Mouse (Mus musculus): ENCODE data around the gene Mpzl3. TPM values are rescaled to one million over a fixed set of nuclear protein-coding genes. Genes with fewer than 3 reads are reported as not detected.

Mpzl3 gene
- polyA plus RNA-seq, 1 experiment from 2014 or later, result 3.5 TPM

DNA sequence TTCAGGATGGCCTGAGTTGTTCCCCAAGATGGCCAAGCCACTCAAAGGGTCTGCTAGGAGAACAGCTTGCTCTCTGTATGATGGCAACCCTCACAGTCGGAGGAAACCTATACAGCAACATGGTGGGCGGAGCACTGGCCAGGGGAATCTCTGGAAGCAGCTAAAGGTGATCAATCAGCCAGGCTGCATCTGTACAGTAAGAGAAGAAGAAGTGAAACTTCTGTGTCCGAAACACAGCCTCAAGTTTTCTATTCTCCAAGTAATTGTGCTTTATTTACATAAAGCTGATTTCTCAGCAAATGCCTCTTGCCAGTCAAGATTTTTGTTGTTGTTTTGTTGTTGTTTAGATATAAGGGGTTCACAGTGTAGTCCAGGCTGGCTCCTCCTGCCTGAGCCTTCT lies 22.9 kb downstream of the Mpzl3 start:
- H3K4me1 ChIP-seq (replicated peaks; ENCODE audit: insufficient read depth, low read length), result no peaks in the 10 kb centered on the region
- H3K4me2 ChIP-seq (ENCODE audit: low read length), result no peak overlapping the region
- WGBS, result 68% methylated on average over 3 of the region's 3 CpGs
- no peaks in the 10 kb centered on the region for H3K9me3 ChIP-seq (replicated peaks; ENCODE audit: low read length)
- no peak overlapping the region for H3K4me3 ChIP-seq (replicated peaks; ENCODE audit: low read depth, low read length)
- H3K27ac ChIP-seq, result no peak overlapping the region
- H3K9ac ChIP-seq (ENCODE audit: low read depth, low read length), result no peak overlapping the region
- DNase-seq (ENCODE audit: low spot score) (no peak), ATAC-seq (replicated peaks; ENCODE audit: low FRiP score, low read depth) (no peak)
- H3K36me3 ChIP-seq (ENCODE audit: insufficient read depth, low read length), result no peaks in the 10 kb centered on the region
- H3K27me3 ChIP-seq (ENCODE audit: insufficient read depth, low read length), result no peaks in the 10 kb centered on the region
- no peak for TF ChIP-seq CTCF (IDR thresholded peaks at IDR 0.05; ENCODE audit: low read depth)

DNA sequence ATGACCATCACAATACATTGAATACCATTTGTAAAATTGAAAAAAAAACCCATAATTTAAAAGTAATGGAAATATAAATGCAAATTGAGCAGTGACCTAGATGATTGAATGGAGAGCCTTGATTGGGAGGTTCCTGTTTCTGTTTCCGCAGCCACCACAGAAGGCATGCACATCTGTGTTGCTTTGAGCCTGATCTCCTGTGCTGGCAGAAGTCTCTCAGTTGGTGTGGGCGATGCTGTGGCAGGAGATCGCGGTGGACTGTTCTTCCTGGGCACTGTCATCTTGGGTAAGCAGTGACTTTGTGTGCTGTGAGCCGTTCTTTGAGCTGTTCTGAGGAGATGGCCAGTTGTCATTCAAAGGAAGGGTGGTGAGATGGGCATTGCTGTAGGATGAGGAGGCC lies 24.0 kb downstream of the Mpzl3 start, which contains the start of gene Jaml:
TSS of gene Jaml (plus strand) at position 173 of the 400 bp plus-strand sequence.
- no peak for ATAC-seq (replicated peaks; ENCODE audit: low FRiP score, low read depth)
- Histone ChIP-seq H3K27ac (no peak within 1 kb of the TSS), H3K27me3 (ENCODE audit: insufficient read depth, low read length) (no peaks in the 10 kb centered on the region), H3K9ac (ENCODE audit: low read depth, low read length) (no peak within 1 kb of the TSS), H3K4me2 (ENCODE audit: low read length) (no peak within 1 kb of the TSS), H3K9me3 (replicated peaks; ENCODE audit: low read length) (no peaks in the 10 kb centered on the region), H3K4me1 (replicated peaks; ENCODE audit: insufficient read depth, low read length) (no peaks in the 10 kb centered on the region), H3K4me3 (replicated peaks; ENCODE audit: low read depth, low read length) (no peak within 1 kb of the TSS), H3K36me3 (ENCODE audit: insufficient read depth, low read length) (no peaks in the 10 kb centered on the region)
- no peak for TF ChIP-seq CTCF (IDR thresholded peaks at IDR 0.05; ENCODE audit: low read depth)
- no peak for DNase-seq (ENCODE audit: low spot score)
- WGBS, result 85% methylated on average over 5 of the region's 5 CpGs

DNA sequence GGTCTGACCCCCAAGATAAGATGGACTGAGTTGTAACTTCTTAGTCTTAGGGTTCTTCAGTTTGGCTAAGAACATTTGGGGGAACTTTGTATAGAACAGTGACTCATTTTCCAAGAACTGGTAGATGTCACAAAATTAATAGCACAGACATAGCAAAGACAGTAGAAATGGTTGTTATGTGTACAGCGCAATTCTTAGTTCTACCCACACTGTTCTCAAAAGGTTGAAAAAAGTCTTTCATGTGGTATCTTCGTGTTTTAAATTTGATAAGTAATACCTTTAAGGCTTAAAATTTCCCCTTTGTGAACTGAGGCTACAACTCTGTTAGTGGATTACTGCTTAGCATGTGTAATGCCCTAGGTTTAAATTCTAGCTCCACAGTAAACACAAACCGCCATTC lies 28.1 kb downstream of the Mpzl3 start:
- no peak overlapping the region for H3K9ac ChIP-seq (ENCODE audit: low read depth, low read length)
- no peaks in the 10 kb centered on the region for H3K4me1 ChIP-seq (replicated peaks; ENCODE audit: insufficient read depth, low read length)
- H3K9me3 ChIP-seq (replicated peaks; ENCODE audit: low read length), result no peaks in the 10 kb centered on the region
- no peak overlapping the region for H3K4me2 ChIP-seq (ENCODE audit: low read length)
- no peaks in the 10 kb centered on the region for H3K27me3 ChIP-seq (ENCODE audit: insufficient read depth, low read length)
- no peak for TF ChIP-seq CTCF (IDR thresholded peaks at IDR 0.05; ENCODE audit: low read depth)
- 87% methylated on average over 3 of the region's 3 CpGs for WGBS
- ATAC-seq (replicated peaks; ENCODE audit: low FRiP score, low read depth), result no peak
- H3K4me3 ChIP-seq (replicated peaks; ENCODE audit: low read depth, low read length), result no peak overlapping the region
- H3K36me3 ChIP-seq (ENCODE audit: insufficient read depth, low read length), result no peaks in the 10 kb centered on the region
- DNase-seq (ENCODE audit: low spot score), result no peak
- H3K27ac ChIP-seq, result no peak overlapping the region

DNA sequence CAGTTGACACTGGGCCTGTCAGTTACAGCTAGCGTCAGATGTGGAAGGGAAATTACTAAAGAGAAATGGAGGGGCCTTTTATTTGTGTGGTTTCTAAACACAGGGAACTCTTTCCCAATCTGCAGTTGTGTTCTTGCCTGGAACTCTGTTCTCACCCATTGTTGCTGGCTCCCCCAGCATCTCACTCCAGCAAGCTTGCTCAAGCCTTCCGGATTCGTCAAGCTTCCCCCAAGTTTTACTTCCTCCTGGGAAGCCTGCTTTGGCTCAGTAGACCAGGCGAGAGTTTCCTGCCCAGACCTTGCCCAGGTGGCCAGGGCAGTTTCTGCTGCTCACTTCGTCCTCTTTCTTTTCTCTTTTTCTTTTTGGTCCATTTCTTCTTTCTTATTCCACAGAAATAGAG lies 29.6 kb downstream of the Mpzl3 start:
- H3K4me1 ChIP-seq (replicated peaks; ENCODE audit: insufficient read depth, low read length), result no peaks in the 10 kb centered on the region
- H3K4me3 ChIP-seq (replicated peaks; ENCODE audit: low read depth, low read length), result no peak overlapping the region
- no peak for ATAC-seq (replicated peaks; ENCODE audit: low FRiP score, low read depth)
- H3K4me2 ChIP-seq (ENCODE audit: low read length), result no peak overlapping the region
- 73% methylated on average over 5 of the region's 5 CpGs for WGBS
- H3K27me3 ChIP-seq (ENCODE audit: insufficient read depth, low read length), result no peaks in the 10 kb centered on the region
- H3K36me3 ChIP-seq (ENCODE audit: insufficient read depth, low read length), result no peaks in the 10 kb centered on the region
- H3K9ac ChIP-seq (ENCODE audit: low read depth, low read length), result no peak overlapping the region
- H3K9me3 ChIP-seq (replicated peaks; ENCODE audit: low read length), result no peaks in the 10 kb centered on the region
- H3K27ac ChIP-seq, result no peak overlapping the region
- TF ChIP-seq CTCF (IDR thresholded peaks at IDR 0.05; ENCODE audit: low read depth), result no peak
- no peak for DNase-seq (ENCODE audit: low spot score)

GRCm38 (mm10) chr9:45085741-45086690 lies 31.0 kb downstream of the Mpzl3 start:
- Histone ChIP-seq H3K4me1 (replicated peaks; ENCODE audit: insufficient read depth, low read length) (no peaks in the 10 kb centered on the region), H3K36me3 (ENCODE audit: insufficient read depth, low read length) (no peaks in the 10 kb centered on the region), H3K4me2 (ENCODE audit: low read length) (no peak overlapping the region), H3K27ac (no peak overlapping the region), H3K9ac (ENCODE audit: low read depth, low read length) (no peak overlapping the region), H3K9me3 (replicated peaks; ENCODE audit: low read length) (no peaks in the 10 kb centered on the region), H3K27me3 (ENCODE audit: insufficient read depth, low read length) (no peaks in the 10 kb centered on the region), H3K4me3 (replicated peaks; ENCODE audit: low read depth, low read length) (no peak overlapping the region)
- no peak for DNase-seq (ENCODE audit: low spot score)
- ATAC-seq (replicated peaks; ENCODE audit: low FRiP score, low read depth), result no peak
- no peak for TF ChIP-seq CTCF (IDR thresholded peaks at IDR 0.05; ENCODE audit: low read depth)
- WGBS, result 82% methylated on average over 12 of the region's 12 CpGs

GRCm38 (mm10) chr9:45088040-45088439 lies 33.1 kb downstream of the Mpzl3 start:
- ATAC-seq (replicated peaks; ENCODE audit: low FRiP score, low read depth) (no peak), DNase-seq (ENCODE audit: low spot score) (no peak)
- Histone ChIP-seq H3K27me3 (ENCODE audit: insufficient read depth, low read length) (no peaks in the 10 kb centered on the region), H3K4me3 (replicated peaks; ENCODE audit: low read depth, low read length) (no peak overlapping the region), H3K9me3 (replicated peaks; ENCODE audit: low read length) (no peaks in the 10 kb centered on the region), H3K4me2 (ENCODE audit: low read length) (no peak overlapping the region), H3K4me1 (replicated peaks; ENCODE audit: insufficient read depth, low read length) (no peaks in the 10 kb centered on the region), H3K27ac (no peak overlapping the region), H3K36me3 (ENCODE audit: insufficient read depth, low read length) (no peaks in the 10 kb centered on the region), H3K9ac (ENCODE audit: low read depth, low read length) (no peak overlapping the region)
- no peak for TF ChIP-seq CTCF (IDR thresholded peaks at IDR 0.05; ENCODE audit: low read depth)
